Mouse (Mus musculus): Measurements from ENCODE around the gene Dock2.

The Dock2 gene

DNA sequence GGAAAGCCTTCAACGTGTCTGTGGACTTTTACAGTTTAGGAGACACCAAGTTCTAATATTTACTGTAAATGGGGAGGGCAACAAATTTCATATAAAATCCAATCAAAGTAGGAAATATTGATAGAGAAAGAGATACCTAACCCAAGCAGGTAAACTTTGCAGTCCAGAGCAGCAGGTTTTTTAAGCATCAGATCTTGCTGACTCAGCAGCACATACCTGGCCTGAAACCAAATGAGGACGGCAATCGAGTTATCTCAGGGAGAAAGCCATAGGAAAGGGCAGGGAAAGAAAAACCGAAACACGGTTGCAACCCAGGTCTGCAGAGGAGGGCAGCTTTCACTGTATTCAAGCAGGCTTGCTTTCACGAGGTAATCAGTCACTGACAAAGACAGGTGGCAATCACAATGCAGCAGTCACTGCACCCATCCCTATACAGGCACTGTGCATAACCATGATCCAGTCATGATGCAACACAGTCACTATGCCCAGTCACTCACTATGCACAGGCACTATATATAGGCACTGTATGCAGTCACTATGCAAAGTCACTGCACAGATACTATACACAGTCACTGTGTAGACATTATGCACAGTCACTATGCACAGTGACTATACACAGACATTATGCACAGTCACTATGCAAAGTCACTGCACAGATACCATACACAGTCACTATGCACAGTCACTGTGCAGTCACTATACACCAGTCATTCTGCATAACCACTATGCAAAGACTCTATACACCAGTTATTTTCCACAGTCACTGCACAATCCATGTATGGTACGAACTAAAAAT lies 258.4 kb downstream of the Dock2 start:
- no peak for DNase-seq

DNA sequence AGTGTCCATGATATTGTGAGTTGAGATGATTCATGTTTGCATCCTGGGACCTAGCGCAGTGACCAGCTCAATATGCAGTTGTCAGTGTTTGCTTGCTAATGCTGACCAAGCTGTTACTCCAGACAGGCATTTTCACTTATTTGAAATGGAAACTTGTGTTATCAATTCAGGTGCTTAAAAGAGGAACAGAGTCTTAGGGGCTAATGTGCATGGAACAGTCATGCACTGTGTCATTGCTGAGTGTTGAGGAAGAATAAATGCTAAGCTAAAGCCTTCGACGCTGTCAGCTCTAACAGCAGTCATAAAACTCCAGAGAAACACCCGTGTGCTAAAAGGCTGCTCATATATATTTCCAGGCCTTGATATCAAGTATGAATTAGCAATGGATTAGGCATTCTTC lies 259.1 kb downstream of the Dock2 start:
- DNase-seq, result no peak

DNA sequence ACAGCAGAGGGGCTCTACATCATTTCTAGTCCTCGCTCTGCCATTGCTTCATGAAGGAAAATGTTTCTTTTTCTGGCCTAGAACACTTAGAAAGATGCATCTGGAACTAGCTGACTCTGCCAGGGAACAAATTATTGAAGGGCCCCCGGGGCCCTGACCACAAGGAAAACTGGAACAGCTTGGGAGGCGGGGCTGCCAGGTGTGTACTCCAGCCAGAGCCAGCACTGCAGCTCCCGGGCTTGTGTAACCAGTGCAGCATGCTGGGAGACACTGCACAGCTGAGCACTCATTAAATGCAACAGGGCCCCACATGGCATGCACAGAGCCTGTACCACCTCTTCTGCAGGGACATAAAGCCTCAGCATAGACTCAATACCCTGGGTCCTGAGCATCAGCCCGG lies 265.1 kb downstream of the Dock2 start:
- no peak for DNase-seq

DNA sequence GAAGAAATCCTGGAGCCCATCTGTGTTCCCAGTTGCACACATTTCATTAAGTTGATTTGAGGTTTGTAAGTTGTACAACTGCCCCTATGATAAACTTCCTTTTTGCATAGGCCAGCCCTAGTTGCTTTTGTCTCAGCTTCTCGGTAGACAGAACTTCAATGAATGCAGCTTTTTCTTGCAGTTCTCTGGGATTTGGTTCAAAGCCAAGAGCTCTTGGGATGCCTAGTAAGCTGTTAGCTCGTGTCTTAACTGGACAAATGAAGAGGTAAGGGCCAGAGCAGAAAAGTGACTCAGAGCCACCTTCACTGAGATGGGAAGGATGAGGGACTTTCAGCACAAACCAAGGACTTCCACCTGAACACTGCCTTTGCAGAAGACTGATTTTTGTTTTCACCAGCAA lies 266.7 kb downstream of the Dock2 start:
- no peak for DNase-seq

DNA sequence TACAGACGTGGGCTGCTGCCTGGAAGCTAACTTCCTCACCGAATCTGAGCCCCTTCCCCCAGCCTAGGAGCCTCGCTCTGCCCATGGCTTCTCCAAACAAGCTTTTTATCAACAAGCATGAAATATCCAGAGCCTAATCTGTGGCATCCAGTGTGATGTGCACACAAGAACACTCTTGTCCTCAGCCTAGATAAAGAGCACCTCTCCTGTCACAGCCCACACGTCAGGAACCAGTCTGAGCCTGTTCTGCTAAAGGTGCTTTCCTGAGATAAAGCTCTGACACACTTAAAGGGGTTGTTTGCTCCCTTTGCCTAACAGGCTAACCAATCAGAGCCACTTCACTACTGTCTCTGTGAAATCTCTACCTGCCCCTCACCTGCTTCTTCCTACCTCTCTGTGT lies 268.4 kb downstream of the Dock2 start:
- no peak for DNase-seq

DNA sequence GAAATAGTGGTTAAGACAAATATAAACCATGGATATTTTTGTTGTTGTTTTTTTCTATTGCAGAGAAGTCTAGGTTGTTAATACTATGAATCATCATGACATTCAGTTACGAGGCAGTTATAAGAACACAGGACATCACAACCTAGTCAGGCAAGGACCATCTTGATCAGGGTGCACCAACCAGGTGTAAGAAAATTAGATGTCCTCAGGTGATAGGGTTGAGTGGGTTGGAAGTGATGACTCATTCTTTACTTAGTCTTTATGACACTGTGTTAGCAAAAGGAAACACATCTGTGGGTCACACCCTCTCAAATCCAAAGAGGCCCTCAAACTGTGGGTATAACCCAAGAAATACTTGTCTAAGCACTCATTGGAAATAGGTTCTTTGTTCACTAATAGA lies 277.3 kb downstream of the Dock2 start:
- no peak for DNase-seq

DNA sequence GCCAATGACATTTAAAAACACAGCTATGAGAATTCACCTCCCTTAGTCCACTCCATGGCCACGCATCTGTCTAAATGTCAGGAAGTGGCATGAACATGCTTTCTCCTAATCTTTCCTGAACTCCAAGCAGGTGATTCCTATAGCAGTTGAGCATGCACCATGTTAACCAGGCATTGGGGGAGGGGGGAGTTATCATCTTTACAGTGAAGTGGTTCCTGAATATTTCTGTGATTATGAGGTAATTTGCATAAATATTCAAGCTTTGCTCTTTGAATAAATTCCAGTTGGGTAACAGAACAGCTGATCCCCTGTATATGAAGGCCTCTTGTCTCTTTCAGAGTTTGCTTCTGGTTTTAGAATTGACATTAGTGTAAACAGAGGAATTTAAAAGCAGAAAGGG lies 284.0 kb downstream of the Dock2 start:
- DNase-seq, result no peak

DNA sequence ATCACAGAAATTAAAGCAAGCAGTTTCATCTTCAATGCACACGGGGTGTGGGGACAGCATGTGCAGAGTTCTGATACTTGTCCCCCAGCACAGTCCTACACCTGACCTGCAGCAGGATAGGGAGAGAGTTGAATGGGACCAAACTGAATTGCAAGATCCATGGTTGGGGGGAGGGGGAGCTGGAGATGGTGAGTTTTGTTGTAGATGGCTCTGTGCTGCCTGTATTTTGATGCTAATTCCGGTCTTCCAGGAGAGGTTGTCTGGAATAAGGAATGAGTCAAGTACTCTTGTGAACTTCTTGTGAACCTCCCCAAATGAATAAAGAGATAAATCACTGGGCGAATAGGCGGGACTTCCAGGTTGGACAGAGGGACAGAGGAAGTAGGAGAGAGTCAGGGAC lies 289.0 kb downstream of the Dock2 start:
- DNase-seq, result no peak

DNA sequence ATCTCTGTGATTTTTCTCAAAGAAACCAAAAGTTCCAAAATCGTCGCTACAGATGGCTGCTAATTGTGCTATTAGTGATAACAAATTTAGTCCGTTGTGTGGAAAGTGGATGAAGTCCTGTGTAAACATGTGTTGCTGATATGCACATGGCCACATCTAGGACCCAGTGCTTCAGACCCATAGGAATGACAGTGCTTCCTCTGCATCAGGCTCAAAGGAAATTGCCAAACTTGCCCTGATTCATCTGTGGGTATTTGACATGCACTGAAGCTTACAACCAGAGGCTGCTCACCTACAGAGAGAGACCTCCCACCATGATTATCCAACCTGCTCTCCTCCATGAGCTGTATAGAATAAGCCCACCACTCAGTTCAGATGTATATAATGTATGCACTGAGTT lies 290.7 kb downstream of the Dock2 start:
- no peak for DNase-seq

DNA sequence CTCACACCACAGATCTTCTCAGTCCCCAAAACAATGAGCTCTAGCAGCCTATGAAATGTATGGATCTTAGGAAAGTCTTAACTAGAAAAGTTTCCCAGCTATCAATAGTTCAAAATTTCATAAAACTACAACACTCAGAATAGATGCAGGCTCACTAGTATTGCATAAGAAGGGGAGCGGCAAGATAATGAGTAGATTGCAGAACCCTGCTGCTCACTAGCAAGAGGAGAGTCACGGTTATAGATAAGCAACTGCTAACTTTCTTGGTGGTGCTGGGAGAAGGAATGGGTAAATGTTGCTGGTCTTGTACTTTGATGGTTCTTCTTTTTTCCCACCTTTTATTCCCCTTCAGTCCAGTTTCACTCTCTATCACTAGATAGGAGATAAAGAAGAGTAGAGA lies 291.5 kb downstream of the Dock2 start:
- no peak for DNase-seq

DNA sequence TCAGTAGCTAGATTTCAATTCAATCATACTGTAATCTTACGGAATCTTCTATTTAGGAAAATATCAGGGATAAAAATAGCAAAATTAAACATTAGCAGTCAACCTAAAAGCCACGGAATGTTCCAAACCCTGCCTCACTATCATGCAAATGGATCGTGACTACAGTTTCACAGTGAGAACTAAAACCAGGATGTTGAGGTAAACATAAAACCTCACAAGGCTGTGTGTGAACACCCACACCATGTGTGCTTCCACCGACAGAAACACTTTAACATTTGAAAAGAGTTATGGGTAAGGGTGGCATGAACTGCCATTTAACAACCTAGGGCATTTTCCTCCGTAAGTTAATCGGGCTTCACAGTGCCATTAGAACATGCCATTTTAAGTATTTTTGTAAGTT lies 294.1 kb downstream of the Dock2 start:
- DNase-seq, result no peak

DNA sequence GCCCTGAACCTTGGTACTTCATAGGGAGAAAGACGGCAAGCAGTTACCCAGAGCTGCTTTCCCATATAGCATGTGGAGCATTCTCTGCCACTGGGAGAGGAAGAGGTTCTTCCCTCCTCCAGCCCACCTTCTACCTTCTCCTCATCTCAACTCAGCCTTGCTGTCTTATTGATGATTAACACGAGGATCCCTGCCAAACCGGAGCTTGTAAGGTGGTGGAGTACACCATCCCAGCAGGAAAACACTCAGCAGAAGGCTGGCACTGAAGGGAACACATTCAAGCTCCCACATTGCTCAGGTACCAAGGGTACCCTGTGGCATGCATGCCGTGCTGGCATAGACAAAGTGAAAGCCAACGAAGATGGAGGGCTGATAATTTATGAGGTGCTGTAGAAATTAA lies 304.4 kb downstream of the Dock2 start:
- no peak for DNase-seq

DNA sequence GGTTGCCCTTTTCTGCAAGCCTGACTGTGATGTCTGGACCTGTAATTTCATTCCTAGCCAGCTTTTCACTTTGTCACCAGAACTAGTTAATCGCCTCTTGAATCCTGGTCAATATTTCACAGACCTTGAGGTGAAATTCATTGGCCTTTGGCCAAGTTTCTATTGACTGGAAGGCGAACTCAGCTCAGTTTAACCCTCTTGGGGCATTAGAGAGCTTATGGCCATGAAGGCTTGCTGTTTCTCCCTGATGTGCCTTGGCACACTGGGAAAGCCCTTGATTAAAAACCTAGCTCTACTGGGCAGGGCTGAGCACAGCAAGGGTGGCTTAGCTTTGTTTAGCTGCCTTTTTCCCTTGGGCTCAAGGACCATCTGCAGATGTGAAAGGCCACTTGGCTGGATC lies 313.9 kb downstream of the Dock2 start:
- no peak for DNase-seq

DNA sequence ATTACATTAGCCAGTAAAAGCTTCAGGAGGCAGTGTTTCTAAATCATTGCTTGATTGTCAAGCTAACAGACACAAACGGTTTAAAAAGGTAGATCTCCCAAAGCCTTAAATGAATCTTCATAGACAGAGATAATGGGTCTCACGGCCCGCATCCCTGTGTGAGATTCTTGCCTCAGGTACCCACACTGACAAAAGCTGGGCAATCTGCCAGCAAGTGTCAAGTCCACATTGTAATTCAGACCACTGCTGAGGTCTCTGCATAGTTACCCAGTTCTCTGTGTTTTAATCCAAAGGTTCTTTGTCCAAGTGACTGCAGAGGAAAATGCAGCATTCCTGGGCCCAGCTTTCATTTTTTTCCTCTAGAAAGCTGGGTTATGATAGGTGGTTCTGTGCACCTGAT lies 315.1 kb downstream of the Dock2 start:
- no peak for DNase-seq

DNA sequence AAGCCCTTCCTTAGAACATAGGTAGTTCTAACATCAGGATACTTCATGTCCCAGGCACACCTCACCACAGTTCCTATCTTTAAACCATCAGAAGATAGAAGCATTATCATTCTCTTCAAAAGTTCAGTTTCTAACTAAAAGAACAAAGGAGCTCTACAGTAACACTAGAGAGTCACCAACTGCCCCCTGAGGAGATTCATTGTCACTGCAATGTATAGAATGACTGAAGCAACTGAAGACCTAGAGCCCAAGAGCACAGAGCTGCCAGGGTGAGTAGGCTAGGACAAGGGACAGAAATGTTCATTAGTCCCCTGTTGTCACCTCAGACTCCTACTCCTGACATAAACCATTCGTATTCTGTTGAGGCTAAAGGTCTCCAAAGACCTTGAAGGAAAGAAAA lies 316.6 kb downstream of the Dock2 start:
- DNase-seq, result no peak

DNA sequence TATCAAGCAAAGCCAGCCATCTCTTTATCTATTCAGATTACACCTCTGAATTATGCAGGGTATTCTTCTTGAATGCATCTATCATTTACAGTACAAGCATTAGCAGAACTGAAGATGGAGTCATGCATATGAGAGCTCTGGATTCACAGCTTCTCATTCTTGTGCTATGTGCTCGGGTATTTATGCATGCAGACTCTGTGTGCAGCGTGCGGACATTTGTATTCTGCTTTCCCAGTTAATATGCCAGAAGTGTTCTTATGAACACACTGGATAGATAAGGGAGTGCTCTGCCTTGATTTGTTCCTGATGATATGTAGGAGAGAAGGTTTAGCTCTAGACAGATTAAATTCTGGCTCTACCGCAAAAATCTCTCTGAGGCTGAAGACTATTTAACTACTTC lies 333.7 kb downstream of the Dock2 start:
- no peak for DNase-seq

DNA sequence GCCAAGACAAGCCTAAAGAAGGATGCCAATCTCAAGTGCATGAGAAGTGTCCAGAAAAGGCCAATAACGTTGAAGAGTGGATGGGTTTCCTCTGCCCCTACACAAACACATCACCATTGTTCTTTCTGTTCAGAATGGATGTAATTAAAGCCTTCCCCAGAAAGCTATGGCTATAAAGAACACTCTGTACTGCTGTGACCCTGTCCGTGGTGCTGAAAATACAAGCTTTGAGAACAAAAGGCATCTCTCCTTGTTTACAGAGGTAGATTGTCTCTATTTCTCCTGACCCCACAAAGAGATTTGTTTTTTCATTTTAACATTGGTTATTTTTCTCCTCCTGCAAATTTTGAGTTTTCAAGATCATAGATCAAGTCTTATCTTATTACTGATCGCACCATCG lies 335.8 kb downstream of the Dock2 start:
- DNase-seq, result peak; percentile 52

DNA sequence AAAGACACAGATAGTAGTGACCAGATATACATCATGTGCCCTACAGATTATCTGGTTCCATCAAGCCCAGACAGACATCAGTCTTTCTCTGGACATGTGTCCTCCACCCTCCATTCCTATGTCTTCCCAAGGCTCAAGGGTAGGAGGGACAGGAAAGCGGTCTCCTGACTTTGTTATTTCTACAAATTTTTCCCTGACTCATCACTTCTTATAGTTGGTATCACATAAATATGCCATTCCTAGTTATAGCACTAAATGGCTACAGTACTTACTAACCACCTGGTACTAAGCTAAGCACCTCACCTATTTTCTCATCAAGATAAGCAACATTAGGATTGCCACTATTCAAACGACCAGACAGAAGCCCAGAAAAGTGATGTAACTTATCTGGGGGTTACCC lies 345.3 kb downstream of the Dock2 start:
- DNase-seq, result no peak

DNA sequence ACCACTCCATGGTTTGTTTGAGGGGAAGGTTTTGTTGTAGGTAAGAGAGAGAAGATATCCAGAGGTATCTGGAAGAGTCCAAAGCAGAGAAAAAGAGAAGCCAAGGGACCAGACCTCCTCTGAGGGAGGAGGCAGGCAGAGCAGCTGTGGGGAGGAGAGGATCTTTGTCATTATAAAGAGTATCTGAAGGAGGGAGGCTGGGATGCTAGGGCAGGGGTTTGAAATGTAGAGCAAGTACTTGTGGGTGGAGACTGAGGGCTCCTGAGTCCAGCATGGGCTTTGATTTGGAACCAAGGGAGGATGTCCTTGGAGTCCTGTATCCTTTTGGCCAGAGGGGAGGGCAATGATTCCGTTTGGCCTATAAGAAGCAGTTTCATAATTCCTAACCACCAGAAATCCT lies 346.2 kb downstream of the Dock2 start:
- no peak for DNase-seq

DNA sequence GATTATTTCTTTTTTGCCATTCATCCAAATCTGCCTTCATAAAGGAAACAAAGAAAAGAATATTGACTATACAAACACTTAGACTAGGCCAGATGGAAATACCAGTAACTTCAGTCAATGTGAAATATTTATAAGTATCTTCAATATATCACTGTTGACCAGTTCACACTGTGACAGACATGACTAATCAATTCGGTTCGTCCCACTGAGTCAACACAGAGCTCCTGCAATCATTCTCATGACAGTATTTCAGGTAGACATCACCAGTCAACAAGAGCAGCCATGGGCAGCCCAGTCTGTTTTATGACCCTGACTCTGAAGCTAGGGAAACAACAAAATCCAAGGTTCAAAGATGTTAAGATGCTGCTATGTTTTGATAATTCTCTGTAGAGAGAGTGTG lies 351.7 kb downstream of the Dock2 start:
- DNase-seq, result no peak

DNA sequence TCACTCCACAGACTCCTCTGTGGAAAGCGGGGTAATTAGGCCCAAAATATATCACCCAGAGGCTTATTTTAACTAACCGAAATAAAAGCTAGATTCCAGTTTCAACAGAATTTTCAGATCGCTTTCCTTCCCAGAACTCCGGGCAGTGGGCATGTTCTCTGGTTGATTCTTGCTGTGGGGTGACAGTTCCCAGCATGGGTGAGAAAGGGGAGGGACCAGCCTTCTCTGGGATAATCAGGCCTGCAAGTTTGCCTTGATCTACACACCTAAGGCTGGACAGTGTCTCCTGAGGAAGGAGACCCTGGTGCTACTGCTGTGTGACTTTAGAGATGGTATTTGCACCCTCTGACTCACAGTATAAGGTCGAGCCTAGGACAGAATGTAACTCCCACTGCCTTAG lies 352.3 kb downstream of the Dock2 start:
- no peak for DNase-seq

DNA sequence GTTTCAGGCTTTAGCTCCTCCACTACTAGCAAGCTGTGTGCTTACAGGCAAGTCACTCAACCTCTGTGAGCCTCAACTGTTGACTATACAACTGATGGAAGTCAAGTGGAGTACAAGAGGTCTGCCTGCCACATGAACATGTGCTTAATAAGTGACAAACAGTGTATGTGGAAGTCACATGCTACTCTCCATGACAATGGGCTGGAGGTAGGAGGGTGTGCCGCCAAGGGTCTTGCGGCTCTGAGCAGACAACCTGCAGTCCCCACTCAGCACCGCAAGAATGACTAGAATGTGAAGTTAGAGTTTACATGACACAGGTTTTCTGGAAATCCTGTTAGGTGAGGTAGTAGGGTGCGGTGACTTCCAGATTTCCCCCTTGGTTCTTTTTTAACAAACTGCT lies 352.8 kb downstream of the Dock2 start:
- DNase-seq, result no peak

DNA sequence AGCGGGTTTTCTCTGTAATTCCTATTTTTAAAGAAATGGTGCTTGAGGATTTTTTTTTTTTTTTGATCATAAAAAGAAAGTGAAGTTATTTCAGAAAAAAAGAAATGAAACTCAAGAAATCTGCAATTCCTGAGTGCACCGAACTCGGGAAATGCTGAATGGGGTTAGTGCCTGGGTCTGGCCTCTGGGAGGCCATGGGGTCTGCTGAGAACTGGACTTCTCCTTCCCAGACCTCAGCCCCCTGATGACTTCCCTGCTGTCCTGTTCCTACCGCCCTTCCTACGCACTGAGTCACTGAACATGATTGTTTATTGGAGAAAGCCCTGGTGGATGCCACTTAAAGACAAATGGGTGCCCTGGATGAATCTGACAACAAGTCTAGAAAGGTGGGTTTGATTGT lies 356.5 kb downstream of the Dock2 start:
- no peak for DNase-seq

DNA sequence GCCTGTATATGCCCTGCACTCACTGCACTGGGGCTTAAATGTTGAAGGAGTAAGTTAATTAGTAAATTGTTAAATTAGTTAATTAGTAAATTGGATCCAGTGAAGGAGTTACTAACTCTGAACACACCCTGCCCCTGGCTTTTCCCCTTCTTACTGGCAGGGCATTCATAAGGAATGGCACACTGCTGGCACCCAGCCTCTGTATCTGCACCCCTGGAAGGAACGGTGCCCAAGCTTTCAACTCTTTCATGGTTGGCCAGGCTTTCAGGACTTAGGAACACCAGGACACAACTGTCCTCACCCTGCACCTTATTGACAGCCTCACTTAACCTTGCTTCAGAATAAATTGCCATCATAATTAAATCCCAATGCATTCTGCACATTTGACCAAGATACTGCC lies 359.1 kb downstream of the Dock2 start:
- DNase-seq, result no peak

DNA sequence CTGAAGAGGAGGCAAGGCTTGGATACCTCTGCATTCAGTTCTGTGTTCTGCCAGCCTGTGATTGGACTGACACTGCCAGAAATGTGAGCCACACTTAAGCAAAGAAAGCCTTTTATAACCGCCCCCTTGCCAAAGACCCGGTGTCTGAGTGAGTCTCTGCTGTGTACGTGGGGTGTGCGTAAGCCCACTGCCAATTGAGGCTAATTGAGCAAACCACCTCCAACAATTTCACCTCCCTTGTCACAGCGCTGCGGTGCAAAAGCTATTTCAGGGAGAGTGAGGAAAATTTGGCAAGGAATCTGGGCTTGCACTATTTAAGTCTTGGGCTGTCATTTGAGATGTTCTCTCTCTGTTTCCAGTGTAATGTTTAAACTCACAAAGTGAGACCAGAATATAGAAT lies 362.6 kb downstream of the Dock2 start:
- no peak for DNase-seq

DNA sequence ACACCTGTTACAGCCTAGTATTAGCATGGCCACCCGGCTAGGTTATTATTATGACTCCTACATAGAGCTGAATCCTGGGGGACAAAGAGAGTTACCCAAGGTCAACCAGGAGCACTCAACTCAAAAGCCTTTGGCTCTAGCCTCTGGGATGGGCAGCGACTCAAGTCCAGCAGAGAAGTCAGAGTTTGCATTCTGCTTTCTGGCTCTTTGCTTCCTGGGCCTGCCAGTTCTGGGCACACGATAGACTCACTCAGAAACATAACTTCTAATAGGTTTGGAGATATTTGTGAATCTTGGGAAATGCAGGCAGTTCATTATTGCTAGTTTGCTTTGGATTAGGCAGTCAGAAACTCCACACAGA lies 367.1 kb downstream of the Dock2 start:
- DNase-seq, result no peak
